Mouse (Mus musculus): ENCODE measurements around the gene Prelid1. TPM values are rescaled to one million over a fixed set of nuclear protein-coding genes. Genes with fewer than 3 reads are reported as not detected.

Gene Prelid1
- polyA plus RNA-seq, 1 experiment, result 493 TPM

GRCm38 (mm10) chr13:55312028-55312630 lies 8.2 kb upstream of the Prelid1 start:
- peaks cover 72% of the 10 kb centered on the region for H3K36me3 ChIP-seq (ENCODE audit: control insufficient read depth, insufficient read depth, low read length)
- no peaks in the 10 kb centered on the region for H3K4me1 ChIP-seq (replicated peaks; ENCODE audit: control insufficient read depth, insufficient read depth, low read length)
- 99% methylated on average over 8 of the region's 8 CpGs for WGBS
- no peak overlapping the region for H3K27ac ChIP-seq (ENCODE audit: control insufficient read depth, insufficient read depth, low read length)
- TF ChIP-seq CTCF (IDR thresholded peaks at IDR 0.05; ENCODE audit: borderline replicate concordance, control insufficient read depth, extremely low read depth, insufficient read depth, low read length, poor library complexity) (no peak), POLR2A (IDR thresholded peaks at IDR 0.05; ENCODE audit: control insufficient read depth, extremely low read depth, insufficient read depth, low read length, poor library complexity) (no peak)
- DNase-seq, result no peak
- H3K27me3 ChIP-seq (ENCODE audit: control insufficient read depth, insufficient read depth, low read length), result no peaks in the 10 kb centered on the region
- no peak overlapping the region for H3K4me3 ChIP-seq (ENCODE audit: control insufficient read depth, insufficient read depth, low read length)

GRCm38 (mm10) chr13:55313051-55313450 lies 7.2 kb upstream of the Prelid1 start:
- Histone ChIP-seq H3K27me3 (ENCODE audit: control insufficient read depth, insufficient read depth, low read length) (no peaks in the 10 kb centered on the region), H3K36me3 (ENCODE audit: control insufficient read depth, insufficient read depth, low read length) (peaks cover 63% of the 10 kb centered on the region), H3K27ac (ENCODE audit: control insufficient read depth, insufficient read depth, low read length) (no peak overlapping the region), H3K4me1 (replicated peaks; ENCODE audit: control insufficient read depth, insufficient read depth, low read length) (no peaks in the 10 kb centered on the region), H3K4me3 (ENCODE audit: control insufficient read depth, insufficient read depth, low read length) (no peak overlapping the region)
- WGBS, result 92% methylated on average over 9 of the region's 9 CpGs
- TF ChIP-seq CTCF (IDR thresholded peaks at IDR 0.05; ENCODE audit: borderline replicate concordance, control insufficient read depth, extremely low read depth, insufficient read depth, low read length, poor library complexity), result no peak
- TF ChIP-seq POLR2A (IDR thresholded peaks at IDR 0.05; ENCODE audit: control insufficient read depth, extremely low read depth, insufficient read depth, low read length, poor library complexity), result no peak
- DNase-seq, result no peak

- Histone ChIP-seq H3K36me3 (ENCODE audit: control insufficient read depth, insufficient read depth, low read length) (peaks cover 48% of the 10 kb centered on the region), H3K27ac (ENCODE audit: control insufficient read depth, insufficient read depth, low read length) (no peak overlapping the region)
- WGBS, result 81% methylated on average over 2 of the region's 2 CpGs
These were observed 5.3 kb upstream of the Prelid1 start for GRCm38 (mm10) chr13:55314891-55315412.

GRCm38 (mm10) chr13:55318351-55318750 lies 1.9 kb upstream of the Prelid1 start:
- H3K27ac ChIP-seq (ENCODE audit: control insufficient read depth, insufficient read depth, low read length), result no peak overlapping the region
- H3K36me3 ChIP-seq (ENCODE audit: control insufficient read depth, insufficient read depth, low read length), result peaks cover 17% of the 10 kb centered on the region
- peaks cover 19% of the 10 kb centered on the region for H3K4me1 ChIP-seq (replicated peaks; ENCODE audit: control insufficient read depth, insufficient read depth, low read length)
- TF ChIP-seq CTCF (IDR thresholded peaks at IDR 0.05; ENCODE audit: borderline replicate concordance, control insufficient read depth, extremely low read depth, insufficient read depth, low read length, poor library complexity) (no peak), POLR2A (IDR thresholded peaks at IDR 0.05; ENCODE audit: control insufficient read depth, extremely low read depth, insufficient read depth, low read length, poor library complexity) (no peak)
- no peak overlapping the region for H3K4me3 ChIP-seq (ENCODE audit: control insufficient read depth, insufficient read depth, low read length)
- WGBS, result 49% methylated on average over 3 of the region's 3 CpGs
- DNase-seq, result no peak
- no peaks in the 10 kb centered on the region for H3K27me3 ChIP-seq (ENCODE audit: control insufficient read depth, insufficient read depth, low read length)

More at GRCm38 (mm10) chr13:55314891-55315412, 5.3 kb upstream of the Prelid1 start:
- no peak overlapping the region for H3K4me3 ChIP-seq (ENCODE audit: control insufficient read depth, insufficient read depth, low read length)
- no peaks in the 10 kb centered on the region for H3K4me1 ChIP-seq (replicated peaks; ENCODE audit: control insufficient read depth, insufficient read depth, low read length)
- DNase-seq, result no peak
- H3K27me3 ChIP-seq (ENCODE audit: control insufficient read depth, insufficient read depth, low read length), result no peaks in the 10 kb centered on the region
- TF ChIP-seq CTCF (IDR thresholded peaks at IDR 0.05; ENCODE audit: borderline replicate concordance, control insufficient read depth, extremely low read depth, insufficient read depth, low read length, poor library complexity) (no peak), POLR2A (IDR thresholded peaks at IDR 0.05; ENCODE audit: control insufficient read depth, extremely low read depth, insufficient read depth, low read length, poor library complexity) (no peak)

GRCm38 (mm10) chr13:55321434-55322129 lies 1.3 kb downstream of the Prelid1 start, which contains the start of gene Rab24:
Gene Rab24 (minus strand): TSS chr13:55321946.
- H3K27ac ChIP-seq (ENCODE audit: control insufficient read depth, insufficient read depth, low read length), result peak within 1 kb of the TSS; percentile 9; the same call in 1 of the 2 replicates
- H3K27me3 ChIP-seq (ENCODE audit: control insufficient read depth, insufficient read depth, low read length), result no peaks in the 10 kb centered on the region
- H3K4me3 ChIP-seq (ENCODE audit: control insufficient read depth, insufficient read depth, low read length), result peak within 1 kb of the TSS; percentile 76
- peak; percentile 89 for DNase-seq
- TF ChIP-seq POLR2A (IDR thresholded peaks at IDR 0.05; ENCODE audit: control insufficient read depth, extremely low read depth, insufficient read depth, low read length, poor library complexity), result peak; percentile 79; the same call in 1 of the 2 replicates
- TF ChIP-seq CTCF (IDR thresholded peaks at IDR 0.05; ENCODE audit: borderline replicate concordance, control insufficient read depth, extremely low read depth, insufficient read depth, low read length, poor library complexity), result 0 out of 2 replicates have a peak, but pooled peaks have one; percentile 32
- H3K36me3 ChIP-seq (ENCODE audit: control insufficient read depth, insufficient read depth, low read length), result peaks cover 24% of the 10 kb centered on the region
- WGBS, result under 1% methylated on average over 72 of the region's 73 CpGs
- H3K4me1 ChIP-seq (replicated peaks; ENCODE audit: control insufficient read depth, insufficient read depth, low read length), result peaks cover 20% of the 10 kb centered on the region

GRCm38 (mm10) chr13:55322130-55322825 lies 2.0 kb downstream of the Prelid1 start:
- Histone ChIP-seq H3K27ac (ENCODE audit: control insufficient read depth, insufficient read depth, low read length) (peak overlapping the region; percentile 9; the same call in 1 of the 2 replicates), H3K4me3 (ENCODE audit: control insufficient read depth, insufficient read depth, low read length) (peak overlapping the region; percentile 76), H3K4me1 (replicated peaks; ENCODE audit: control insufficient read depth, insufficient read depth, low read length) (peaks cover 25% of the 10 kb centered on the region), H3K27me3 (ENCODE audit: control insufficient read depth, insufficient read depth, low read length) (no peaks in the 10 kb centered on the region), H3K36me3 (ENCODE audit: control insufficient read depth, insufficient read depth, low read length) (peaks cover 24% of the 10 kb centered on the region)
- DNase-seq, result peak; percentile 38
- TF ChIP-seq CTCF (IDR thresholded peaks at IDR 0.05; ENCODE audit: borderline replicate concordance, control insufficient read depth, extremely low read depth, insufficient read depth, low read length, poor library complexity) (no peak), POLR2A (IDR thresholded peaks at IDR 0.05; ENCODE audit: control insufficient read depth, extremely low read depth, insufficient read depth, low read length, poor library complexity) (no peak)
- under 1% methylated on average over 31 of the region's 31 CpGs for WGBS
